Mouse (Mus musculus) intestine, embryonic 16.5 days (tissue): ENCODE data around the gene Mcam. TPM values are rescaled to one million over a fixed set of nuclear protein-coding genes. Genes with fewer than 3 reads are reported as not detected.
"Not testable (repeated sequence)": the region's sequence is repeated elsewhere in the genome, so short reads cannot be mapped to it uniquely, and the experiment has no call there.

ENCODE experiments used
- ATAC-seq: fragments of 200-750 bp; cut with Nextera tagmentation; 2 replicates; pipeline ENCODE4 v1.8.0; 2017; ENCODE audit warnings: moderate TSS enrichment, moderate library complexity
- H3K27ac ChIP-seq: fragments of 300-500 bp; sonication (generic); 2 replicates; pipeline ENCODE4 v1.5.1; 2014; ENCODE audit warnings: mild to moderate bottlenecking, low read length
- H3K27me3 ChIP-seq: fragments of 300-500 bp; sonication (generic); replicated peaks from 2 replicates; pipeline ENCODE4 v1.6.1; 2014; ENCODE audit warnings: low read length, control low read depth, mixed read lengths; ENCODE audit not compliant: control insufficient read depth, insufficient read depth
- H3K36me3 ChIP-seq: fragments of 300-500 bp; sonication (generic); 2 replicates; pipeline ENCODE4 v1.6.1; 2014; ENCODE audit warnings: low read length, control low read depth; ENCODE audit not compliant: control insufficient read depth, insufficient read depth
- H3K4me1 ChIP-seq: fragments of 300-500 bp; sonication (generic); 2 replicates; pipeline ENCODE4 v1.6.1; 2014; ENCODE audit warnings: low read length, control low read depth, mixed read lengths; ENCODE audit not compliant: control insufficient read depth, insufficient read depth
- H3K4me2 ChIP-seq: fragments of 300-500 bp; sonication (generic); 2 replicates; pipeline ENCODE4 v1.6.1; 2014; ENCODE audit warnings: low read depth, low read length, control low read depth
- H3K4me3 ChIP-seq: fragments of 300-500 bp; sonication (generic); 2 replicates; pipeline ENCODE4 v1.5.1; 2014; ENCODE audit warnings: mild to moderate bottlenecking, low read length
- H3K9ac ChIP-seq: fragments of 300-500 bp; sonication (generic); 2 replicates; pipeline ENCODE4 v1.6.1; 2014; ENCODE audit warnings: low read depth, low read length
- H3K9me3 ChIP-seq: fragments of 300-500 bp; sonication (generic); 2 replicates; pipeline ENCODE4 v1.6.1; 2016; ENCODE audit warnings: low read length, control low read depth; ENCODE audit not compliant: control insufficient read depth
- WGBS: fragments of 180-500 bp; shearing (Covaris S2); extraction: QIAGEN DNeasy Blood & Tissue Kit; methylation state at CpG from one replicate; pipeline ENCODE4 v1.1.7; 2014; 5-methylcytosine and 5-hydroxymethylcytosine counted together
- polyA plus RNA-seq: library from polyadenylated mRNA; unstranded; fragments of >200 nt; fragmentation: Nextera tagmentation; extraction: Ambion mirVana; gene quantifications from 2 replicates; pipeline ENCODE4 v1.2.1, GENCODE M21; 2015

Mcam gene
- polyA plus RNA-seq, 1 experiment from 2014 or later, result 45.1 TPM

DNA sequence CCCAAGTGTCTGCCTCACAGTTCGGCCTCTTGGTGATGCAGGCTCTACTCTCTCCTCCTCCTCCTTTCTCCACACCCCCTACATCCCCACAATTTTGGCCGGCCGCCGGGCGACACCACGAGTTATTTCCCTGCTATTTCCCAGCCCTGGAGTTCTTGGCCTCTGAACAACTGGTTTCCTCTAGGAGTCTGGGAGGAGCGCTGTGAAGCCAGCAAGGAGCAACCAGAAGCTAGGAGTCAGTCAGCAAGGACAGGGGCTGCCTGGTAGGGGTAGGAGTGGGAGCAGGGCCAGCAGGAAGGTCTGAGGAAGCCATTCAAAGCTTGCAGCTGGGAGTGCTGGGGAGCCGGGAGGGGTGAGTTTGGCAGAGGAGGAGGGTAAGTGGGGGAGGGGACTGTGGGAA, 27.2 kb upstream of the Mcam start, which contains the start of gene C1qtnf5:
Gene C1qtnf5 (plus strand): TSS at position 136 of the 400 bp plus-strand sequence.
- Histone ChIP-seq H3K27ac (peak within 1 kb of the TSS; percentile 81), H3K4me2 (peak within 1 kb of the TSS; percentile 40), H3K27me3 (no peaks in the 10 kb centered on the region), H3K36me3 (0 out of 2 replicates have a peak, but pooled peaks cover 3% of the 10 kb centered on the region), H3K4me3 (peak within 1 kb of the TSS; percentile 28), H3K9me3 (no peaks in the 10 kb centered on the region), H3K4me1 (peaks cover 38% of the 10 kb centered on the region), H3K9ac (peak within 1 kb of the TSS; percentile 53)
- WGBS, result 45% methylated on average over 8 of the region's 8 CpGs
- peak; percentile 73 for ATAC-seq

DNA sequence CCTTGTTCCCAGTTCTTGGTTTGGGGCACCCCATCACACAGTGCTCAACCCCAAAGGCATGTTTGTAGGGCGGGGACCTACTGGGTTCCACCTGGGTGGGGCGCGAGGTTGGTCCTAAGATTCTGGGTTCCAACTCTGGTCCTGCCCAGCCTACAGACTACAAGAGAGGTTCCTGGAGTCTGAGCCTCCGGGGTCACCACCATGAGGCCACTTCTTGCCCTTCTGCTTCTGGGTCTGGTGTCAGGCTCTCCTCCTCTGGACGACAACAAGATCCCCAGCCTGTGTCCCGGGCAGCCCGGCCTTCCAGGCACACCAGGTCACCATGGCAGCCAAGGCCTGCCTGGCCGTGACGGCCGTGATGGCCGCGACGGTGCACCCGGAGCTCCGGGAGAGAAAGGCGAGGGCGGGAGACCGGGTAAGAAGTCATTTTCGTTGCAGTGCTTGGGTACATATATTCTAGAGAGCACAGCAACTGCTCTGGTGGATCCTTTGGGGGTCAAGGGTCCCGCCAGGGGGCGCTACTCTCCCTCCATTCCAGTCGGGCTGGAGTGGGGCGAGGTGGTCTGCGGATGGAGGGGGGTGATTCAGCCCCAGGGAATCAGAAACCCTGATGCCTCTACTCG, 26.6 kb upstream of the Mcam start:
- 49% methylated on average over 25 of the region's 25 CpGs for WGBS
- H3K27ac ChIP-seq, result peak overlapping the region; percentile 81
- H3K4me2 ChIP-seq, result peak overlapping the region; percentile 40
- ATAC-seq, result 0 out of 2 replicates have a peak, but pooled peaks have one; percentile 8
- H3K9ac ChIP-seq, result peak overlapping the region; percentile 53
- H3K9me3 ChIP-seq, result no peaks in the 10 kb centered on the region
- peak overlapping the region; percentile 28 for H3K4me3 ChIP-seq
- 0 out of 2 replicates have a peak, but pooled peaks cover 3% of the 10 kb centered on the region for H3K36me3 ChIP-seq
- peaks cover 38% of the 10 kb centered on the region for H3K4me1 ChIP-seq
- H3K27me3 ChIP-seq, result no peaks in the 10 kb centered on the region

GRCm38 (mm10) chr9:44108269-44109055, 25.8 kb upstream of the Mcam start:
- Histone ChIP-seq H3K9ac (peak overlapping the region; percentile 53), H3K4me1 (peaks cover 38% of the 10 kb centered on the region), H3K27ac (peak overlapping the region; percentile 81; the same call in 1 of the 2 replicates), H3K4me3 (peak overlapping the region; percentile 28; the same call in 1 of the 2 replicates), H3K4me2 (peak overlapping the region; percentile 22; the same call in 1 of the 2 replicates), H3K27me3 (no peaks in the 10 kb centered on the region), H3K36me3 (0 out of 2 replicates have a peak, but pooled peaks cover 3% of the 10 kb centered on the region), H3K9me3 (no peaks in the 10 kb centered on the region)
- 80% methylated on average over 31 of the region's 31 CpGs for WGBS
- no peak for ATAC-seq

DNA sequence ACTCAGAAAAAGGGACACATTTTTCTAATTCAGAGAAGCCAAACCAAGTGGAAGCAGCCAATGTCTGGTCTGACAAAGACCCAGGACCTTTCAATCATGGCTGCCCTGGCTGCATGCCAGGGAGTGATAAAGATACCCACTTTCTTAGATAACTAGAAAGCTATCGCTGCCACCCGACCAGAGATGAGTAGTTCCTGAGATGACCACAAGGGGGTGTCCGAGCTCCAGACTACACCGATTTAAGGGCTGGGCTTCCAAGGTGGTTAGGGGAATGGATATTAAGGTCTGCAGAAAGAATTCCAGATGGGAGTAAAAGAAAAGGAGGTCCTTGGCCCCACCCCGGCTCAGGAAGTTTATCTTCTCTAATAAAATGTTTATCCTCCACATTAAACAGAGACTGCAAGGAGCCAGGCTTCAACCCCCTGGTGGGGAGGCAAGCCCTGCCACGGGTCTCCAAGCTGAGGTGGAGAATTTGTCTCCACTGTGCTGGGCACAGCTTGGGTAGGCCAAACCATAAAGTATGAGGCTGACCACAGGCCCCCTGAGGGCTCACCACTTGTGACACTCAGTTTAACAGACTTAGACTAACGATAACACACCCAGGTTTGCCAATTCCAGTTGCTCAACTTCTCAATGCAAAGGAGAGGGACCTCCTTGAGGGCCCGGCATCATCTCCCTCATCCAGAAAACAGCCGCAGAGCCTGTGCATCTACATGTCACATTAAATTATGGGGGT, 24.7 kb upstream of the Mcam start:
- H3K27ac ChIP-seq, result no peak overlapping the region; the same call in none of the 2 replicates
- ATAC-seq, result no peak
- peaks cover 38% of the 10 kb centered on the region for H3K4me1 ChIP-seq

DNA sequence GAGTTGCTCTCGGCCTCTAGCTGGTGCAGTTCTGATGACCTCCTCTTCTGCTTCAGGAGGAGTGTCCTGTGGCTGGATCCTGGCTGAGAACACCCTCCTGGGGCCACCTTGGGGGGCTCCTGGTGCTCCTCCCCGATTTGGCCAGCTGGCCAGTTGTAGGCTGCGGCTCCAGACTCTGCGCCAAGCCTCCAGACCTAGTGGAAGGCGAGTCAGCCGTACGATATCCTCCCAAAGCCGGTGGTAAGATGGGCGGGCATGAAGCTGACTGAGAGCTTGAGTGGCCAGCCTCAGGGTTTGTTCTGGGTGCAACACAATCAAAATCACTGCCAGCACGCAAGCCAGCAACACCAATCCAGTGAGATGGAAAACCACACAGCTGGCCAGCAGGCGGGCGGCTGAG, 22.4 kb upstream of the Mcam start:
- not testable (repeated sequence) for H3K27me3 ChIP-seq, H3K9me3 ChIP-seq, H3K27ac ChIP-seq, ATAC-seq, H3K36me3 ChIP-seq, H3K9ac ChIP-seq
- WGBS, result 47% methylated on average over 10 of the region's 12 CpGs
- peak overlapping the region; percentile 80; the same call in 1 of the 2 replicates for H3K4me3 ChIP-seq
- peaks cover 35% of the 10 kb centered on the region for H3K4me1 ChIP-seq
- H3K4me2 ChIP-seq, result peak overlapping the region; percentile 50

More for the DNA sequence above, 24.7 kb upstream of the Mcam start:
- WGBS, result 21% methylated on average over 9 of the region's 9 CpGs
- 0 out of 2 replicates have a peak, but pooled peaks cover 3% of the 10 kb centered on the region for H3K36me3 ChIP-seq
- peak overlapping the region; percentile 48 for H3K4me2 ChIP-seq
- H3K4me3 ChIP-seq, result peak overlapping the region; percentile 16
- H3K9me3 ChIP-seq, result no peaks in the 10 kb centered on the region
- no peaks in the 10 kb centered on the region for H3K27me3 ChIP-seq
- H3K9ac ChIP-seq, result peak overlapping the region; percentile 55

DNA sequence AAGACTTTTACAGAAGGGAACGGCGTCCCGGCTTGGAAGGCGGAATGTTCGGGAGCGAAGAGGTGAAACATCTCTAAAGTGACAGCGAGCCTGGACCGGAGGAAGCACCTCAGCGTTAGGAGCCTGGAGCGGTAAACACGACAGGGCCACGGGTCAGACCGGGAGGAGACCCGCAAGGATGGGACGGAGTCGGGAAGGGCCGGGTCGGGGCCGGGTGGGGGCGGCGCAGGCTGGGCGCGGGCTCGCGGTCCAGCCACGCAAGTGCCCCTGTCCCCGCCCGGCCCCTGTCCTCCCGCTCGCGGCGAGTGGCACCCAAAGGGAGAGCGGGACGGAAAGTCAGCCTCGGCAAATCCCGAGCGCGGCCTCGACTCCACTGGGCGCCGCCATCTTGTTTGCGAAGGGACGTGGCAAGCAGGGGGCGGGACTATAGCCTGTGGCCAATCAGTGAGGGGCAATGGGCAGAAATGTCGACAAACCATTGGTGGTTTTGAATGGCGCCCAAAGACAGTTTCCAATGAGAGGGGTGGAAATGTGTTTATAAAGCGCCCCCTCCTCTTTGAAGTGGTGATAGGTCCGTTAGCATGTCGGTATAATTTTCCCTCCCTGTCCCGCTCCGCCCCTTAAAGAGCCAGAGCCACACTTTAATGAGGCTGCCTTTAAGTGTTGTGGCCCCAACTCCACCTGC, 21.0 kb upstream of the Mcam start, which contains the start of the genes Gm49380 and Rnf26:
Gene Gm49380 (minus strand): TSS at position 396 of the 685 bp plus-strand sequence.
Gene Rnf26 (minus strand): TSS at position 413 of the 685 bp plus-strand sequence.
- ATAC-seq, result peak; percentile 97
- peak within 1 kb of the TSS; percentile 80 for H3K4me3 ChIP-seq
- under 1% methylated on average over 49 of the region's 51 CpGs for WGBS
- no peaks in the 10 kb centered on the region for H3K27me3 ChIP-seq
- H3K9ac ChIP-seq, result peak within 1 kb of the TSS; percentile 84
- H3K36me3 ChIP-seq, result no peaks in the 10 kb centered on the region
- peak within 1 kb of the TSS; percentile 50 for H3K4me2 ChIP-seq
- peak within 1 kb of the TSS; percentile 74 for H3K27ac ChIP-seq
- H3K4me1 ChIP-seq, result peaks cover 22% of the 10 kb centered on the region
- no peaks in the 10 kb centered on the region for H3K9me3 ChIP-seq

DNA sequence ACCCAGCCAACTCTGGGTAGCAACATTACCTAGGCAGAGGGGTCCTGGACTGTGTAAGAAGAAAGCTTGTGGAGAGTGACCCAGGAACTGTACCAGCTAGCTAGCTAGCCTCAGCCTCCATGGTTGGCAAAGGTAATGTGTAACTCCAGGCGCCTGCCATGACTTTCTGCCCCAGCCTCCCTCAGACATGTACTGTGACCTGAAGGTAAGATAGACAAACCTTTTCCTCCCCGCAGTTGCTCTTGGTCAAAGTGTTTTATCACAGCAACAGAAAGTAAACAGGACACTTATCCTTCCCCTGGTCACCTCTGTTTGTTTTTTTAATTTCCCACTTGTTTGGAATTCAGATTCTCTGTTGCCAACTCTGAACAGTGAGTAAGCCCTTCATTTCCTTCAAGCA, 19.8 kb upstream of the Mcam start:
- H3K9me3 ChIP-seq, result no peaks in the 10 kb centered on the region
- WGBS, result 58% methylated on average over 2 of the region's 2 CpGs
- no peak for ATAC-seq
- no peak overlapping the region for H3K4me3 ChIP-seq
- no peak overlapping the region for H3K4me2 ChIP-seq
- H3K36me3 ChIP-seq, result no peaks in the 10 kb centered on the region
- H3K9ac ChIP-seq, result no peak overlapping the region
- no peak overlapping the region for H3K27ac ChIP-seq
- H3K4me1 ChIP-seq, result peaks cover 13% of the 10 kb centered on the region
- H3K27me3 ChIP-seq, result no peaks in the 10 kb centered on the region

- no peaks in the 10 kb centered on the region for H3K9me3 ChIP-seq
- no peaks in the 10 kb centered on the region for H3K27me3 ChIP-seq
- no peaks in the 10 kb centered on the region for H3K36me3 ChIP-seq
- 88% methylated on average over 9 of the region's 9 CpGs for WGBS
- H3K4me1 ChIP-seq, result peaks cover 1% of the 10 kb centered on the region; the same call in 1 of the 2 replicates
- no peak overlapping the region for H3K4me3 ChIP-seq
- no peak overlapping the region for H3K4me2 ChIP-seq
- ATAC-seq, result no peak
- no peak overlapping the region for H3K27ac ChIP-seq
- H3K9ac ChIP-seq, result no peak overlapping the region
These were observed 18.7 kb upstream of the Mcam start for GRCm38 (mm10) chr9:44115599-44115998.
